Mouse (Mus musculus) c-Kit-positive CD71-negative TER-119-negative erythroid progenitor cells, embryonic 14.5 days (primary cell): Measurements from ENCODE around the gene Atp6v0e.

Experiments used
- DNase-seq: peaks from one replicate; pipeline ENCODE4 v3.0.0-alpha.2; 2013; ENCODE audit warnings: low read depth

Gene Atp6v0e

GRCm38 (mm10) chr17:26640286-26640740, 22.7 kb upstream of the Atp6v0e start:
- DNase-seq: no peak

- no peak for DNase-seq
These were observed 19.6 kb upstream of the Atp6v0e start for GRCm38 (mm10) chr17:26643456-26643855.

GRCm38 (mm10) chr17:26643993-26644392, 19.0 kb upstream of the Atp6v0e start:
- no peak for DNase-seq

GRCm38 (mm10) chr17:26644509-26645410, 18.3 kb upstream of the Atp6v0e start:
- DNase-seq: no peak

GRCm38 (mm10) chr17:26645411-26645854, 17.6 kb upstream of the Atp6v0e start:
- no peak for DNase-seq

- no peak for DNase-seq
These were observed 15.7 kb upstream of the Atp6v0e start for GRCm38 (mm10) chr17:26647283-26647682.

- no peak for DNase-seq
These were observed 13.5 kb upstream of the Atp6v0e start for GRCm38 (mm10) chr17:26649565-26649964.

- no peak for DNase-seq
These were observed 12.3 kb upstream of the Atp6v0e start for GRCm38 (mm10) chr17:26650451-26651363.

GRCm38 (mm10) chr17:26658854-26659572, 4.0 kb upstream of the Atp6v0e start:
- DNase-seq: no peak

- DNase-seq: no peak
These were observed 3.5 kb upstream of the Atp6v0e start for GRCm38 (mm10) chr17:26659573-26659915.

GRCm38 (mm10) chr17:26660192-26660912, 2.7 kb upstream of the Atp6v0e start:
- peak; percentile 71 for DNase-seq

GRCm38 (mm10) chr17:26662204-26662603, 827 bp upstream of the Atp6v0e start:
- DNase-seq: no peak

- no peak for DNase-seq
These were observed 2.6 kb downstream of the Atp6v0e start for GRCm38 (mm10) chr17:26665600-26665999.

- no peak for DNase-seq
These were observed 8.2 kb downstream of the Atp6v0e start for GRCm38 (mm10) chr17:26671268-26671667.

- no peak for DNase-seq
These were observed 12.8 kb downstream of the Atp6v0e start for GRCm38 (mm10) chr17:26675845-26676244.

- peak; percentile 82 for DNase-seq
These were observed 13.2 kb downstream of the Atp6v0e start for GRCm38 (mm10) chr17:26676252-26676615.

- peak; percentile 42 for DNase-seq
These were observed 13.8 kb downstream of the Atp6v0e start for GRCm38 (mm10) chr17:26676616-26677376.

- peak; percentile 17 for DNase-seq
These were observed 14.9 kb downstream of the Atp6v0e start for GRCm38 (mm10) chr17:26677711-26678637.

GRCm38 (mm10) chr17:26681276-26681675, 18.2 kb downstream of the Atp6v0e start:
- DNase-seq: no peak
